Mouse (Mus musculus): ENCODE measurements around the gene Tac4. TPM values are rescaled to one million over a fixed set of nuclear protein-coding genes. Genes with fewer than 3 reads are reported as not detected.

Tac4 gene
- total RNA-seq, 1 experiment from 2014 or later: not detected

GRCm38 (mm10) chr11:95318116-95318515, 56.8 kb downstream of the Tac4 start:
- DNase-seq: no peak

Other genes with a start within 250 kb of the Tac4 start
- gene Pdk2, start 220.2 kb upstream of the Tac4 start, total RNA-seq (2021): 147 and 156 TPM in 2 replicates
- 33.9 and 36.1 TPM in 2 replicates for gene Itga3, start 184.7 kb upstream of the Tac4 start, total RNA-seq (2021)
- gene Dlx3, start 141.4 kb upstream of the Tac4 start, total RNA-seq (2021): not detected in 2 replicates
- gene Dlx4, start 115.3 kb upstream of the Tac4 start, total RNA-seq (2021): not detected in 2 replicates
- 48.5 and 50.7 TPM in 2 replicates for gene Kat7, start 48.7 kb downstream of the Tac4 start, total RNA-seq (2021)
- 20.2 and 21.4 TPM in 2 replicates for gene Fam117a, start 75.5 kb downstream of the Tac4 start, total RNA-seq (2021)
- 51.0 and 62.2 TPM in 2 replicates for gene Slc35b1, start 123.2 kb downstream of the Tac4 start, total RNA-seq (2021)
- gene Spop, start 152.6 kb downstream of the Tac4 start, total RNA-seq (2021): 110 and 123 TPM in 2 replicates

Measured in adrenal gland, postnatal 14 days (tissue).